Mouse (Mus musculus): ENCODE results near the gene Crhbp.

GRCm38 (mm10) chr13:95491327-95491726 lies 46.6 kb upstream of the Crhbp start:
- TF ChIP-seq POLR2A (IDR thresholded peaks at IDR 0.05; ENCODE audit: borderline replicate concordance, insufficient read depth, low read length) = no peak
- no peak for TF ChIP-seq CTCF (IDR thresholded peaks at IDR 0.05; ENCODE audit: borderline replicate concordance, insufficient read depth, low read depth, low read length)

Measured in cerebellum, adult 2 months (tissue).